Mouse (Mus musculus) central nervous system, embryonic 18 days (tissue): ENCODE data around the gene Ppa1. TPM values are rescaled to one million over a fixed set of nuclear protein-coding genes. Genes with fewer than 3 reads are reported as not detected.

Experiments
- polyA plus RNA-seq: library from polyadenylated mRNA; depleted of rRNA; stranded (reverse); fragments of >200 nt; gene quantifications from 2 replicates; pipeline ENCODE4 v1.2.3, GENCODE M21; 2012; rRNA removed

The Ppa1 gene
- polyA plus RNA-seq: 162 and 163 TPM in 2 replicates

GRCm38 (mm10) chr10:61647790-61648736, at the start of gene Ppa1:
Ppa1 (plus strand) TSS chr10:61648552.

GRCm38 (mm10) chr10:61680015-61680913, 31.9 kb downstream of the Ppa1 start, which contains the start of gene Sar1a:
Sar1a (plus strand) TSS chr10:61680299.

GRCm38 (mm10) chr10:61694870-61695670, 46.7 kb downstream of the Ppa1 start, which contains the start of gene Tysnd1:
Tysnd1 (plus strand) TSS chr10:61695514.

GRCm38 (mm10) chr10:61714771-61715461, 66.6 kb downstream of the Ppa1 start, which contains the start of gene Aifm2:
Aifm2 (plus strand) TSS chr10:61715263.

Other genes starting within 250 kb of the Ppa1 start
- 0.52 and 0.66 TPM in 2 replicates for gene Nodal, start 230.6 kb upstream of the Ppa1 start, polyA plus RNA-seq
- 38.5 and 43.5 TPM in 2 replicates for gene Eif4ebp2, start 195.9 kb upstream of the Ppa1 start, polyA plus RNA-seq
- gene Lrrc20, start 172.8 kb upstream of the Ppa1 start, polyA plus RNA-seq: 21.4 and 24.4 TPM in 2 replicates
- gene Npffr1, start 53.1 kb upstream of the Ppa1 start, polyA plus RNA-seq: 1.4 and 1.5 TPM in 2 replicates
- 126 and 138 TPM in 2 replicates for gene Sar1a, start 31.7 kb downstream of the Ppa1 start, polyA plus RNA-seq
- 34.8 and 38.6 TPM in 2 replicates for gene Tysnd1, start 47.0 kb downstream of the Ppa1 start, polyA plus RNA-seq
- gene Aifm2, start 66.7 kb downstream of the Ppa1 start, polyA plus RNA-seq: 10.9 and 13.3 TPM in 2 replicates
- 134 and 147 TPM in 2 replicates for gene H2afy2, start 135.6 kb downstream of the Ppa1 start, polyA plus RNA-seq